Mouse (Mus musculus) midbrain, embryonic 11.5 days (tissue): ENCODE data around the gene Pmvk. TPM values are rescaled to one million over a fixed set of nuclear protein-coding genes. Genes with fewer than 3 reads are reported as not detected.

Experiments used
- ATAC-seq: fragments of 200-750 bp; cut with Nextera tagmentation; 2 replicates; pipeline ENCODE4 v1.8.0; 2017; ENCODE audit warnings: moderate TSS enrichment, moderate library complexity; ENCODE audit not compliant: low FRiP score
- DNase-seq: peaks from one replicate; pipeline ENCODE4 v3.0.0; 2015; ENCODE audit warnings: low spot score; ENCODE audit errors: missing footprints
- H3K27ac ChIP-seq: fragments of 300-500 bp; sonication (generic); 2 replicates; pipeline ENCODE4 v1.5.1; 2014; ENCODE audit warnings: low read depth, low read length
- H3K27me3 ChIP-seq: fragments of 300-500 bp; sonication (generic); 2 replicates; pipeline ENCODE4 v1.6.1; 2014; ENCODE audit warnings: mild to moderate bottlenecking, low read length, moderate library complexity, mixed read lengths; ENCODE audit not compliant: control insufficient read depth, insufficient read depth
- H3K36me3 ChIP-seq: fragments of 300-500 bp; sonication (generic); 2 replicates; pipeline ENCODE4 v1.6.1; 2014; ENCODE audit warnings: mild to moderate bottlenecking, low read length, moderate library complexity, mixed read lengths; ENCODE audit not compliant: control insufficient read depth, insufficient read depth
- H3K4me1 ChIP-seq: fragments of 300-500 bp; sonication (generic); 2 replicates; pipeline ENCODE4 v1.6.1; 2014; ENCODE audit warnings: low read length; ENCODE audit not compliant: control insufficient read depth, insufficient read depth
- H3K4me2 ChIP-seq: fragments of 300-500 bp; sonication (generic); 2 replicates; pipeline ENCODE4 v1.6.1; 2014; ENCODE audit warnings: mild to moderate bottlenecking, moderate library complexity
- H3K4me3 ChIP-seq: fragments of 300-500 bp; sonication (generic); 2 replicates; pipeline ENCODE4 v1.5.1; 2014; ENCODE audit warnings: low read depth, low read length
- H3K9ac ChIP-seq: fragments of 300-500 bp; sonication (generic); 2 replicates; pipeline ENCODE4 v1.6.1; 2014; ENCODE audit warnings: low read length
- H3K9me3 ChIP-seq: fragments of 300-500 bp; sonication (generic); 2 replicates; pipeline ENCODE4 v1.6.1; 2016; ENCODE audit warnings: low read length; ENCODE audit not compliant: control insufficient read depth
- WGBS: fragments of 180-500 bp; shearing (Covaris S2); extraction: QIAGEN DNeasy Blood & Tissue Kit; methylation state at CpG from one replicate; pipeline ENCODE4 v1.1.7; 2014; 5-methylcytosine and 5-hydroxymethylcytosine counted together
- polyA plus RNA-seq: library from polyadenylated mRNA; unstranded; fragments of >200 nt; fragmentation: Nextera tagmentation; extraction: Ambion mirVana; gene quantifications from 2 replicates; pipeline ENCODE4 v1.2.1, GENCODE M21; 2014

The Pmvk gene
- polyA plus RNA-seq, result 67.1 and 69.7 TPM in 2 replicates

DNA sequence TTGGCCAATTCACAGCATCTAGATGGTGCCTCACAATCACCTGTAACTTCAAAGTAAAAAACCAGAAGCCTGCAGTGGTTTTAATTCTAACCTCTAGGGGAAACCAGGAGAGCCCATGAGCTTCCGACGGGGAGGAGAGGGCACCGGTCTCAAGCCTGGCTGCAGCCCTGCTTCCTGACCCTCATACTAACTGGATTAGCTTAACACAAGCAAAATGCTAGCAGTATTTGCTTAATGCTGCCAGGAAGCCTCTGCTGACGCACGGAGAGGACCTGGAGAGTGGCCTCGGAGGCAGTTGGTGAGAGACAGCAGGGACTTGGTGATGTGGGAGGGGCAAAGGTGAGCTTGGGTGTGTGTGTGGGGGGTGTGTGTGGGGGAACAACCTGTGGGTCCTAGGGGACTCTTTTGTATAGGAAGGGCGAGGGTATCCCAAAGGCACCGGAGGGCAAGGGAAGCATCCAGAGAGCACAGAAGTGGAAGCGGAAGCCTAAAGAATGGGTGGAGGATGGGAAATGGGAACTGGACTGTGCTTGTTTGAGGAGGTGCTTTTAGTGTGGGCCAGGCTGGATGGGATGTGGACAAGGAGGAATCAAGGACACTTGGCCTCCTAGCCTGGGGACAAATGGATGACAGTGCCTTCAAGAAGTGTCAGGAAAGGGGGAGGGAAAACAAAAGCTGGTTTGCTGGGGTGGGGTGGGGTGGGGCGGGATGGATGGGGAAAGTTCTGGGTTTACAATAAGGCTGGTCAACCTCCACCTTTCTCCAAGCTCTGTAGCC is at the start of gene Pmvk:
Pmvk (plus strand) TSS at position 141 of the 777 bp plus-strand sequence.
- WGBS, result 55% methylated on average over 10 of the region's 10 CpGs

DNA sequence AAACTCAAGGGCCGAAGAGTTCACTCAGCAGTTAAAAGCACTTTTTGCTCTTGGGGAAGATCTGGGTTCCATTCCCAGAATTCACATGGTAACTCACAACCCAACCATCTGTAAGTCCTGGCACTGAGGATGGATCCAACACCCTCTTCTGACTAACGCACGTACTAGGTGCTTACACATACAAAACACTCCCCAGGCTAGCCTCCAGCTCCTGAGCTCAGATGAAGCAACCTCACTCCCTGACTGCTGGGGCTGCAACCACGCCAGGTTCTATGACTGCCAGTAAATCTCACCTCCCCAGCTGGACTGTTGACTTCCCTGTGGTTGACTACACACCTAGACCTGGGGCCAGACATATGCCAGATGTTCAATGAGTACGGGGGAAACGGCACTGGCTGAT is 47.5 kb upstream of the Pmvk start:
- peaks cover 3% of the 10 kb centered on the region; the same call in 1 of the 2 replicates for H3K36me3 ChIP-seq
- no peak overlapping the region for H3K9ac ChIP-seq
- no peak overlapping the region for H3K4me2 ChIP-seq
- H3K9me3 ChIP-seq, result no peaks in the 10 kb centered on the region
- no peak for ATAC-seq
- 89% methylated on average over 6 of the region's 6 CpGs for WGBS
- no peaks in the 10 kb centered on the region for H3K27me3 ChIP-seq
- H3K4me1 ChIP-seq, result peaks cover 5% of the 10 kb centered on the region
- H3K4me3 ChIP-seq, result no peak overlapping the region
- H3K27ac ChIP-seq, result no peak overlapping the region
- no peak for DNase-seq

More for the DNA sequence above, at the start of gene Pmvk:
- no peak within 1 kb of the TSS for H3K9ac ChIP-seq
- no peaks in the 10 kb centered on the region for H3K36me3 ChIP-seq
- H3K4me1 ChIP-seq, result peaks cover 5% of the 10 kb centered on the region; the same call in 1 of the 2 replicates
- no peak within 1 kb of the TSS for H3K27ac ChIP-seq
- DNase-seq (no peak), ATAC-seq (no peak)
- H3K27me3 ChIP-seq, result no peaks in the 10 kb centered on the region
- no peak within 1 kb of the TSS for H3K4me2 ChIP-seq
- H3K4me3 ChIP-seq, result no peak within 1 kb of the TSS
- no peaks in the 10 kb centered on the region for H3K9me3 ChIP-seq

GRCm38 (mm10) chr3:89408448-89408847 is 45.9 kb upstream of the Pmvk start:
- Histone ChIP-seq H3K27me3 (no peaks in the 10 kb centered on the region), H3K4me1 (peaks cover 7% of the 10 kb centered on the region), H3K4me3 (no peak overlapping the region), H3K27ac (no peak overlapping the region), H3K9me3 (no peaks in the 10 kb centered on the region), H3K4me2 (no peak overlapping the region), H3K36me3 (peaks cover 3% of the 10 kb centered on the region; the same call in 1 of the 2 replicates), H3K9ac (no peak overlapping the region)
- ATAC-seq (no peak), DNase-seq (no peak)
- WGBS, result 59% methylated on average over 16 of the region's 16 CpGs

GRCm38 (mm10) chr3:89409701-89410100 is 44.6 kb upstream of the Pmvk start:
- no peak overlapping the region for H3K4me2 ChIP-seq
- WGBS, result 95% methylated on average over 3 of the region's 3 CpGs
- no peak overlapping the region for H3K4me3 ChIP-seq
- no peaks in the 10 kb centered on the region for H3K9me3 ChIP-seq
- H3K36me3 ChIP-seq, result peaks cover 8% of the 10 kb centered on the region; the same call in 1 of the 2 replicates
- H3K9ac ChIP-seq, result no peak overlapping the region
- no peak for DNase-seq
- H3K27me3 ChIP-seq, result no peaks in the 10 kb centered on the region
- ATAC-seq, result no peak
- H3K27ac ChIP-seq, result no peak overlapping the region
- peaks cover 7% of the 10 kb centered on the region for H3K4me1 ChIP-seq

GRCm38 (mm10) chr3:89410864-89411263 is 43.5 kb upstream of the Pmvk start:
- no peak for DNase-seq
- Histone ChIP-seq H3K9ac (peak overlapping the region; percentile 47), H3K36me3 (peaks cover 12% of the 10 kb centered on the region; the same call in 1 of the 2 replicates), H3K27me3 (no peaks in the 10 kb centered on the region), H3K9me3 (no peaks in the 10 kb centered on the region), H3K4me2 (peak overlapping the region; percentile 73), H3K4me3 (peak overlapping the region; percentile 50), H3K27ac (no peak overlapping the region), H3K4me1 (peaks cover 7% of the 10 kb centered on the region)
- WGBS, result 81% methylated on average over 10 of the region's 10 CpGs
- ATAC-seq, result no peak

- DNase-seq (peak; percentile 100), ATAC-seq (peak; percentile 99)
- peaks cover 16% of the 10 kb centered on the region; the same call in 1 of the 2 replicates for H3K36me3 ChIP-seq
- H3K27me3 ChIP-seq, result no peaks in the 10 kb centered on the region
- H3K27ac ChIP-seq, result no peak within 1 kb of the TSS
- H3K4me2 ChIP-seq, result peak within 1 kb of the TSS; percentile 73
- peak within 1 kb of the TSS; percentile 50 for H3K4me3 ChIP-seq
- 7% methylated on average over 28 of the region's 28 CpGs for WGBS
- H3K4me1 ChIP-seq, result peaks cover 9% of the 10 kb centered on the region
- H3K9ac ChIP-seq, result peak within 1 kb of the TSS; percentile 47
- H3K9me3 ChIP-seq, result no peaks in the 10 kb centered on the region
These were observed 42.6 kb upstream of the Pmvk start, which contains the start of gene Flad1 for GRCm38 (mm10) chr3:89411490-89412393. Gene Flad1, minus strand, starts transcription at chr3:89411870.

GRCm38 (mm10) chr3:89416158-89416557 is 38.2 kb upstream of the Pmvk start:
- ATAC-seq, result no peak
- no peak overlapping the region for H3K27ac ChIP-seq
- H3K4me3 ChIP-seq, result no peak overlapping the region
- H3K4me1 ChIP-seq, result peaks cover 24% of the 10 kb centered on the region
- no peaks in the 10 kb centered on the region for H3K27me3 ChIP-seq
- 95% methylated on average over 8 of the region's 8 CpGs for WGBS
- no peaks in the 10 kb centered on the region for H3K9me3 ChIP-seq
- no peak overlapping the region for H3K9ac ChIP-seq
- no peak overlapping the region for H3K4me2 ChIP-seq
- H3K36me3 ChIP-seq, result peaks cover 16% of the 10 kb centered on the region; the same call in 1 of the 2 replicates
- DNase-seq, result peak; percentile 31

GRCm38 (mm10) chr3:89417131-89417530 is 37.2 kb upstream of the Pmvk start:
- ATAC-seq (no peak), DNase-seq (no peak)
- H3K27ac ChIP-seq, result no peak overlapping the region
- no peaks in the 10 kb centered on the region for H3K9me3 ChIP-seq
- peak overlapping the region; percentile 83 for H3K4me2 ChIP-seq
- H3K27me3 ChIP-seq, result no peaks in the 10 kb centered on the region
- H3K4me1 ChIP-seq, result peaks cover 32% of the 10 kb centered on the region
- 37% methylated on average over 2 of the region's 2 CpGs for WGBS
- H3K4me3 ChIP-seq, result peak overlapping the region; percentile 64
- H3K9ac ChIP-seq, result peak overlapping the region; percentile 76
- peaks cover 16% of the 10 kb centered on the region; the same call in 1 of the 2 replicates for H3K36me3 ChIP-seq
